Mouse (Mus musculus) heart, adult 11 months (tissue): ENCODE measurements around the gene Hic2.

Experiments
- DNase-seq: peaks from one replicate; pipeline ENCODE4 v3.0.0; 2022

Hic2 gene

GRCm38 (mm10) chr16:17234499-17234895 is 1.1 kb downstream of the Hic2 start:
- peak; percentile 93 for DNase-seq

- DNase-seq = no peak
Measured at GRCm38 (mm10) chr16:17234916-17235665, 1.7 kb downstream of the Hic2 start.

- no peak for DNase-seq
Measured at GRCm38 (mm10) chr16:17237634-17238033, 4.3 kb downstream of the Hic2 start.

- DNase-seq = no peak
Measured at GRCm38 (mm10) chr16:17239409-17239808, 6.0 kb downstream of the Hic2 start.

- no peak for DNase-seq
Measured at GRCm38 (mm10) chr16:17243731-17244130, 10.4 kb downstream of the Hic2 start.

- no peak for DNase-seq
Measured at GRCm38 (mm10) chr16:17244996-17245395, 11.6 kb downstream of the Hic2 start.

DNA sequence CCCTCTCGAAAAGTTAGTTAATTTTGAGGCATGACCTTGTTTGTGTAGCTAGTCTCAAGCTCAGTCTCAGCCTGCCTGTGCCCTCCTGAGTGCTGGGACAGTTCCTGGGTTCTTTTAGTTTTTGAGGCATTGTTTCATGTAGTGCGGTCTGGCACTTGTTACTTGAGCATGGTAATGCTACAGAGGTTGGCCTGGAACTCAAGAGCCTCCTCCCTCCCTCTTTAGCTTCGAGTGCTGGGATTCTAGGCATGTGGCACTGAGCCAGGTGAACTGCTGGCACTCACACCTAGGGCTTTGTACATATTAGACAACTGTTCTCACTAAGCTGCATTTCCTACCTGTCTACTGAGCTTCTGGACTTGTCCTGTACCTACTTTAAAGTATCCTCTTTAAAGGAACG is 14.4 kb downstream of the Hic2 start:
- DNase-seq = peak; percentile 91

DNA sequence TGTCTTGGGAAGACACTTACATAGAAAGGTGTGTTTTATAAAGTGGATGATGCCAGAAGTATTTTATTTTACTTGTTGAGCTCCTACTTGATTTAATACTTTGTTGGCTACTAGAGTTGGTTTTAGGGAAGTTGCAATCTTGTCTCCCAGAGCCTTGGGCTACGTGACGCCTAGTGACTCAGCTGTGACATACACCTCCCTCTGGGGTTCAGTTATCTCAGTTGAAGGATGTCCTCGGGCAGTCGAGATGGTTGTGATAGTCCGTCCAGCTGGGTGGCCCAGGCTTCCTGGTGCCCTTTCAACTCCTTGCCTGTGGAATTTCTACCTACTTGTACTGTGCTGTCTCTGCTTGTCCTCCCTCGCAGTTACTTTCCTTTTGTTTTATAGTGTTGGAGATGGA is 15.8 kb downstream of the Hic2 start:
- no peak for DNase-seq

DNA sequence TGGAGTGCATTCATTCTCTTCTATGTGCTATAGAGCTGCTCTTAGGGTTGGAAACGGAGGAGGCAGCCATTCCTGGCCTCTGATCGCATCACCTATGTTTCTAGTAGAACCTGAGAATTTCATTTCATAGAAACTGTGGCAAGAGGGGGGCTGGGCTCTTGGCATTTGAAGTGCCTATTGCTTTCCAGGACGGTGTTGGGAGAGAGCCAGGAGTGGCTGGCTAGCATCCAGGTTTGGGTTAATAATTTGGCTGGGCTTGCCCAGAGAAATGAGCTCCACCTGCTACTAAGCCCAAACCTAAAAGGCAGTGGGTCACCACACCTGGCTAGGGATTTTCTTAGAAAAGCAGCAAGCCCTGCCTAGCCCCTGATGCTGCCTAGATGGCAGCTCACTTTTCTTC is 18.2 kb downstream of the Hic2 start:
- DNase-seq = no peak

DNA sequence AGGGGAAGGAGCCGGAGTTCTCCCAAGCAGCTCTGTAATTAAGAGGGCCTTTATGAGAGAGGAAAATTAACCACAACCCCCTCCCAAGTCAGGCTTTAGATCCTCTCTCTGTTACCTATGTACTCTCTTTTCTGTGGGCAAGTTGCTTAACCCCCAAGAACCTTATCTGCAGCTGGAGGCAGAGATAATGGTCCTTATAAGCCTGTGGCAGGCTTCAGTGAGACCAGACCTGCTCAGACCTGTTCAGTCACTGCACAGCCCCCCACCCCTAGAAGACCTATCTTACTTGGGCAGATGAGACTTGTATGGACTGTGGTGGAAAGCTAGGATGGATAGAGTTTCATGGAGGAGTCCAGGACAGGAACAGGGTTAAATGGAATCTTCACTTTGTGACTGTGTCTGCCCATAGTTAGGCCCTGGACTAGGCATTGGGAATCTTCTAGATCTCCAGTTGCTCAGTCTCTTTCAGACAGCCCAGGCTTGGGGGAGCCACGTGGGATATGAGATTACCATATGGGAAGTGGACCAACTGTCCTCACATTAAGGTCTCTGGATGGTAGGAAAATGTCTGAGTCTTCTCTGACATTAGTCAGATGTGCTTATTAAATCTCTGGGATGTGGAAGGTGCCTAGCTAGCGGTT is 18.8 kb downstream of the Hic2 start:
- DNase-seq = no peak

- DNase-seq = no peak
Measured at GRCm38 (mm10) chr16:17252841-17253240, 19.5 kb downstream of the Hic2 start.

GRCm38 (mm10) chr16:17254005-17254597 is 20.7 kb downstream of the Hic2 start:
- no peak for DNase-seq

GRCm38 (mm10) chr16:17255270-17255669 is 21.9 kb downstream of the Hic2 start:
- DNase-seq = no peak

DNA sequence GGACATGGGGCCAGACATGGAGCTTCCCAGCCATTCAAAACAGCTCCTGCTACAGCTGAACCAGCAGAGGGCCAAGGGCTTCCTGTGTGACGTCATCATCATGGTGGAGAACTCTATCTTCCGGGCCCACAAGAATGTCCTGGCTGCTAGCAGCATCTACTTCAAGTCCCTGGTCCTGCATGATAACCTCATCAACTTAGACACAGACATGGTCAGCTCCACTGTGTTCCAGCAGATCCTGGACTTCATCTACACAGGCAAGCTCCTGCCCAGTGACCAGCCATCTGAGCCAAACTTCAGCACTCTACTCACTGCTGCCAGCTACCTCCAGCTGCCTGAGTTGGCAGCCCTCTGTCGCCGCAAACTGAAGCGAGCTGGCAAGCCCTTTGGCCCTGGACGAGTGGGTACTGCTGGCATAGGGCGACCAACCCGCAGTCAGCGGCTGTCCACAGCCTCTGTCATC is 24.0 kb downstream of the Hic2 start:
- DNase-seq = peak; percentile 98

DNA sequence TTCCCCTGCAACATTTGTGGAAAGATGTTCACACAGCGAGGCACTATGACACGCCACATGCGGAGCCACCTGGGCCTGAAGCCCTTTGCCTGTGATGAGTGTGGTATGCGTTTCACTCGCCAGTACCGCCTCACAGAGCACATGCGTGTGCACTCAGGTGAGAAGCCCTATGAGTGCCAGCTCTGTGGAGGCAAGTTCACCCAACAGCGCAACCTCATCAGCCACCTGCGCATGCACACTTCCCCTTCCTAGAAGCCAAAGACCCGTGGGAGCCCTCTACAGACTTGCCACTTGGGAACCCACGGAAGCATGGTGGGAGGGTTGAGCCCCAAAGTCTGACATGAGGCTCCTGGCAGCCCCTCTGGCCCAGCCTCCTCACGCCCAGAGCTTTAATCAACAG is 25.5 kb downstream of the Hic2 start:
- DNase-seq = no peak

- DNase-seq = no peak
Measured at GRCm38 (mm10) chr16:17261341-17261740, 28.0 kb downstream of the Hic2 start.

DNA sequence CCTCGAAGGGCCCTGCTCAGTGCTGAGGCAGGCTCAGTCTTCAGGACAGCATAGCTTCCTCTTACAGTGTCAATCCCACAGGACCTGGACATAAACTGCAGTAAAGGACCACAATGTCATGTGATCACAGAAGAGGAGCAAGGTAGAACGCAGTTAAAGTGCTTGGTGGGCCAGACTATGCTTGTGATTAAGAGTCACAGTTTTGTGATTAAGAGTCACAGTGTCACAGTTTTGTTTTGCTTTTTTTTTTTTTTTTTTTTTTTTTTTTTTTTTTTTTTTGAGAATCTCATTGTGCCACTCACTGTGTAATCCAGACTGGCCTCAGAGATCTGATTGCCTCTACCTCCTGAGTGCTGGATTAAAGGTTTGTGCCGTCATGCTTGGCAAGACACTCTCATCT is 32.7 kb downstream of the Hic2 start:
- no peak for DNase-seq

DNA sequence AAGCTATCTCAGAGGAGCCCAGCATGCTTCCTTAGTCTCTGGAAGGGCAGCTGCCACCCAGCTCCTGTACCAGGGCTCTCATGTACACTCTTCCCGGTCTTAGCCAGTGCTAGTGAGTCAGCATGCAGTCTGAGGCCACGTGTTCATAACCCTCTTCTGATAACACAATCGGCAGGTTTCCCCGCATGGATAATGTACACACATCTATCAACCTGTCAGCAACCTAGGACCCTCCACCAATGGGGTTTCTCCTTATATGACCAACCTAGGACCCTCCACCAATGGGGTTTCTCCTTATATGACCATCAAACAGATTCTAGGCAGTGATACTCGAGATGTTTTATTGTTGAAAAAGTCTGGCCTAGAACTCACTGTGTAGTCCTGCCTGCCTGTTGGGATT is 34.6 kb downstream of the Hic2 start:
- DNase-seq = no peak

DNA sequence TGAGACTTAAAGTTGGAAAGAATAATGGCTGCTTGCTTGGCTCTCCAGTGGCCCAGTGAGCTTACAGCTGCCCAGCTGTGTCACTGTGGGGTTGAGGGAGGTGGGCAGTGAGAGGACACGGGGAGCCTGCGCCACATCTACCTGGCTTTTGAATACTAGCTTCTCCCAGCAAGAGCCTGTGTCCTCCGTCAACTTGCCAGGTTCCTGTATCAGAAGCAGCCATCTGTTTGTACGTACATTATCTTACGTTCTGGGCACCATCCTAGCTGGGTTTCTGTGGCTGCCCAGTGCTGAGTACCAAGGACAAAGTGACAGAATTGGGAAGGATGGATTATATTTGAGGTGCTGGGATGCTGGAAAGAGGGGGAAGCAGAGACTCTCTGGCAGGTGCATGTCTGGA is 36.5 kb downstream of the Hic2 start:
- DNase-seq = no peak

GRCm38 (mm10) chr16:17271124-17271523 is 37.8 kb downstream of the Hic2 start:
- DNase-seq = no peak

- DNase-seq = no peak
Measured at GRCm38 (mm10) chr16:17271856-17272255, 38.5 kb downstream of the Hic2 start.

GRCm38 (mm10) chr16:17275721-17276120 is 42.3 kb downstream of the Hic2 start, which contains the start of gene Tmem191c:
TSS of gene Tmem191c (plus strand) at chr16:17276077.
- DNase-seq = no peak

DNA sequence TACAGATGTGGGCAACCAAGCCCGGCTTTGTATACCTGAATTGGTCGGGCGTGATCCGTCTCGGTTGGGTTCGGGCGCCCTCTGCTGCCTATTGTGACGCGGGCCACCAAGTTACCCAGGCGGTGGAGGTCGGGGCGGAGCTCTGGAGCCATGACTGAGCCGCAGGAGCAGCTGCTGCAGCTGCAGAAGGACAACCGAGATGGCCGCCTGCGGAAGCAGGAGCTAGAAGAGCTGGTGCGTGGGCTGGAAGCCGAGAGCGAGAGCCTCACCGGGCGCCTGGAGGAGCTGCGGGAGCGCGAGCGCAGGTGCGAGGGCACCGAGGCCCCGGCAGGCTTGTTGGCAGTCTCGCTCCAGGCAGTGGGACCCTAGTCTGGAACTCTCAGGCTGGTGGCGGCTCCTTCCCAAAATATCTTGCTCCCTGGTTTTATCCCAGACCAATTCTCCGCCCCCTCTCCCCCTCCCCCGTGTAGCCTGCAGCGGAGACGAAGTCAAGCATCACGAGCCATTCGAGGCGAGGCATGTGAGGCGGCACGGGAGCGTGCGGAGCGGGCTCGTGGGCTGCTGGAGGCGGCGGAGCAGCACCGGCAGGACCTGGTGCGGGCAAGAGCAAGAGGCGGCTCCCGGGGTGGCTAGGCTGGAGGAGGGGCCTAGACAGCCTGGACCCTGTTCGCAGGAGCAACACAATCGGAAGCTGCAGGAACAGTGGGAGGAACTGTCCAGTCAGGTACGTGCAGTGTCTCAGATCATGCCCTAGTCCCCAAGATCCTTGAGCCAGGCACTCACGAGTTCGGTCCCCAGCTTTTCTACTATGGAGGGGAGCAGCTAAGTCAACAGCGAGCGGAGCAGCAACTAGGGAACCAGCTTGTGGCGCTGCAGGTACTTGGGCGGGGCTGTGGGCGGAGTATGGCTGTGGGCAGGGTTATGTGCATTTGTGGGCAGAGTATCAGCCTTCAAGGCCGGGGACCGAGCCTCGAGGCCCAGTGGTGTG is 43.1 kb downstream of the Hic2 start:
- DNase-seq = peak; percentile 99
